Mouse (Mus musculus) CH12.LX (cell line): Measurements from ENCODE around the gene Col8a1. TPM values are rescaled to one million over a fixed set of nuclear protein-coding genes. Genes with fewer than 3 reads are reported as not detected.

Experiments
- DNase-seq: peaks from one replicate; pipeline ENCODE4 v3.0.0-alpha.2; 2013; ENCODE audit errors: extremely low read depth
- H3K27ac ChIP-seq: 2 replicates; pipeline ENCODE4 v1.5.1; 2012; ENCODE audit warnings: low read depth, mild to moderate bottlenecking, control low read depth, moderate library complexity; ENCODE audit not compliant: insufficient read depth
- H3K27me3 ChIP-seq: replicated peaks from 2 replicates; pipeline ENCODE3; 2012; ENCODE audit warnings: inconsistent platforms
- H3K36me3 ChIP-seq, 2 experiments: replicated peaks in 1 of 2; 2 replicates each; pipeline versions ENCODE3 to v1.6.1; 2012; ENCODE audit warnings: inconsistent platforms in 1 of 2, low read length in 1 of 2, mild to moderate bottlenecking in 1 of 2, mixed read lengths in 1 of 2, moderate library complexity in 1 of 2; ENCODE audit not compliant: control insufficient read depth in 1 of 2, insufficient read depth in 1 of 2
- H3K4me1 ChIP-seq, 2 experiments: 2 replicates each; pipeline ENCODE4 v1.6.1; 2012; ENCODE audit warnings: inconsistent platforms in 1 of 2, moderate library complexity in 1 of 2; ENCODE audit not compliant: insufficient read depth in 2 of 2, control insufficient read depth in 1 of 2
- H3K4me2 ChIP-seq: 2 replicates; pipeline ENCODE4 v1.6.1; 2012; ENCODE audit warnings: low read depth, mild to moderate bottlenecking, control low read depth; ENCODE audit not compliant: poor library complexity, insufficient read depth, severe bottlenecking
- H3K4me3 ChIP-seq, 3 experiments: fragments of 150-350 bp in 1 of 3; sonication (generic) in 1 of 3; replicated peaks in 1 of 3; 2 replicates each; pipeline versions ENCODE3 to v1.5.1; 2011 to 2012; ENCODE audit warnings: low read depth in 2 of 3, low read length in 2 of 3, mild to moderate bottlenecking in 2 of 3, moderate library complexity in 2 of 3, control low read depth in 1 of 3, improper control_type of control experiment in 1 of 3, inconsistent platforms in 1 of 3, mixed read lengths in 1 of 3; ENCODE audit not compliant: poor library complexity in 1 of 3
- H3K79me2 ChIP-seq: replicated peaks from 2 replicates; pipeline ENCODE4 v1.6.1; 2012; ENCODE audit warnings: mild to moderate bottlenecking, moderate library complexity; ENCODE audit not compliant: control insufficient read depth, poor library complexity, insufficient read depth, severe bottlenecking; ENCODE audit errors: extremely low read depth
- H3K9ac ChIP-seq: 2 replicates; pipeline ENCODE4 v1.6.1; 2012; ENCODE audit warnings: low read depth, mild to moderate bottlenecking, control low read depth, moderate library complexity; ENCODE audit not compliant: insufficient read depth
- H3K9me3 ChIP-seq: replicated peaks from 2 replicates; pipeline ENCODE3; 2012; ENCODE audit warnings: low read length, inconsistent platforms, mixed read lengths
- CHD2 ChIP-seq: IDR thresholded peaks from 2 replicates; pipeline ENCODE4 v1.6.1; 2011; ENCODE audit warnings: low read length, improper control_type of control experiment
- CTCF ChIP-seq, 2 experiments: IDR thresholded peaks in 1 of 2; conservative IDR thresholded peaks in 1 of 2; 2 replicates each; pipeline ENCODE4 v1.5.1; 2011 to 2012; ENCODE audit warnings: low read depth in 2 of 2, low read length in 2 of 2, improper control_type of control experiment in 1 of 2, inconsistent platforms in 1 of 2, mild to moderate bottlenecking in 1 of 2, moderate library complexity in 1 of 2
- ELF1 ChIP-seq: IDR thresholded peaks from 2 replicates; pipeline ENCODE4 v1.6.1; 2014; ENCODE audit warnings: low read depth, mild to moderate bottlenecking, inconsistent platforms, low read length, improper control_type of control experiment
- ETS1 ChIP-seq: conservative IDR thresholded peaks from 2 replicates; pipeline ENCODE4 v1.6.1; 2012; ENCODE audit warnings: low read depth, mild to moderate bottlenecking, inconsistent platforms, low read length, improper control_type of control experiment, moderate library complexity
- GABPA ChIP-seq: IDR thresholded peaks from 2 replicates; pipeline ENCODE4 v1.6.1; 2012; ENCODE audit warnings: low read depth, low read length, improper control_type of control experiment, inconsistent platforms; ENCODE audit not compliant: insufficient replicate concordance
- HCFC1 ChIP-seq: IDR thresholded peaks from 2 replicates; pipeline ENCODE4 v1.6.1; 2012; ENCODE audit warnings: low read depth, mild to moderate bottlenecking, inconsistent platforms, low read length, improper control_type of control experiment
- IRF4 ChIP-seq: IDR thresholded peaks from 2 replicates; pipeline ENCODE4 v1.6.1; 2014; ENCODE audit warnings: low read depth, mild to moderate bottlenecking, inconsistent platforms, low read length, improper control_type of control experiment
- JUN ChIP-seq: IDR thresholded peaks from 2 replicates; pipeline ENCODE4 v1.6.1; 2011; ENCODE audit warnings: low read depth, mild to moderate bottlenecking, low read length, improper control_type of control experiment, moderate library complexity; ENCODE audit not compliant: insufficient read depth
- JUND ChIP-seq: conservative IDR thresholded peaks from 2 replicates; pipeline ENCODE4 v1.6.1; 2011; ENCODE audit warnings: low read depth, low read length, improper control_type of control experiment
- KAT2A ChIP-seq: IDR thresholded peaks from 2 replicates; pipeline ENCODE4 v1.6.1; 2012; ENCODE audit warnings: low read length, improper control_type of control experiment, inconsistent platforms; ENCODE audit not compliant: insufficient replicate concordance
- MAZ ChIP-seq: IDR thresholded peaks from 2 replicates; pipeline ENCODE4 v1.6.1; 2012; ENCODE audit warnings: low read depth, mild to moderate bottlenecking, inconsistent platforms, low read length, improper control_type of control experiment, moderate library complexity
- MEF2A ChIP-seq: IDR thresholded peaks from 2 replicates; pipeline ENCODE4 v1.6.1; 2014; ENCODE audit warnings: low read depth, mild to moderate bottlenecking, inconsistent platforms, low read length, improper control_type of control experiment, borderline replicate concordance
- MYC ChIP-seq: IDR thresholded peaks from 2 replicates; pipeline ENCODE4 v1.6.1; 2011; ENCODE audit warnings: low read depth, mild to moderate bottlenecking, improper control_type of control experiment, low read length
- NRF1 ChIP-seq: IDR thresholded peaks from 2 replicates; pipeline ENCODE4 v1.6.1; 2014; ENCODE audit warnings: low read depth, mild to moderate bottlenecking, inconsistent platforms, low read length, improper control_type of control experiment, moderate library complexity
- POLR2A ChIP-seq: IDR thresholded peaks from 2 replicates; pipeline ENCODE4 v1.6.1; 2011; ENCODE audit warnings: low read depth, mild to moderate bottlenecking, improper control_type of control experiment, low read length
- POLR2AphosphoS2 ChIP-seq: IDR thresholded peaks from 2 replicates; pipeline ENCODE4 v1.6.1; 2011; ENCODE audit warnings: low read depth, low read length, improper control_type of control experiment
- RAD21 ChIP-seq: IDR thresholded peaks from 2 replicates; pipeline ENCODE4 v1.6.1; 2011; ENCODE audit warnings: low read depth, mild to moderate bottlenecking, low read length, improper control_type of control experiment, moderate library complexity
- SIN3A ChIP-seq: IDR thresholded peaks from 2 replicates; pipeline ENCODE4 v1.6.1; 2012; ENCODE audit warnings: low read length, improper control_type of control experiment, inconsistent platforms
- SMC3 ChIP-seq: IDR thresholded peaks from 2 replicates; pipeline ENCODE4 v1.6.1; 2011; ENCODE audit warnings: low read depth, low read length, improper control_type of control experiment
- TCF12 ChIP-seq: IDR thresholded peaks from 2 replicates; pipeline ENCODE4 v1.6.1; 2014; ENCODE audit warnings: low read depth, mild to moderate bottlenecking, inconsistent platforms, low read length, improper control_type of control experiment
- USF1 ChIP-seq: IDR thresholded peaks from 2 replicates; pipeline ENCODE4 v1.6.1; 2014; ENCODE audit warnings: low read depth, mild to moderate bottlenecking, inconsistent platforms, low read length, improper control_type of control experiment
- USF2 ChIP-seq: conservative IDR thresholded peaks from 2 replicates; pipeline ENCODE4 v1.6.1; 2011; ENCODE audit warnings: low read depth, low read length, improper control_type of control experiment
- ZC3H11A ChIP-seq: IDR thresholded peaks from 2 replicates; pipeline ENCODE4 v1.6.1; 2012; ENCODE audit warnings: low read depth, mild to moderate bottlenecking, inconsistent platforms, low read length, improper control_type of control experiment
- ZKSCAN1 ChIP-seq: IDR thresholded peaks from 2 replicates; pipeline ENCODE4 v1.6.1; 2012; ENCODE audit warnings: low read depth, inconsistent platforms, low read length, improper control_type of control experiment, borderline replicate concordance
- ZMIZ1 ChIP-seq: IDR thresholded peaks from 2 replicates; pipeline ENCODE4 v1.6.1; 2012; ENCODE audit warnings: low read depth, mild to moderate bottlenecking, inconsistent platforms, low read length, improper control_type of control experiment
- dilution Hi-C: fragments of 300-500 bp; cut with MboI; formaldehyde crosslinking; loops from 2 replicates; pipeline ENCODE4 v1.14.3; 2020; ENCODE audit warnings: low sequenced_read_pairs; ENCODE audit not compliant: extremely low pct_unique_long_range_greater_than_20kb, extremely low pct_ligation_motif_present
- in situ Hi-C: fragments of 300-500 bp; cut with MboI; formaldehyde crosslinking; loops from 3 replicates; pipeline ENCODE4 v1.14.3; 2019; ENCODE audit warnings: low sequenced_read_pairs, low pct_ligation_motif_present, low pct_unique_long_range_greater_than_20kb, mixed read lengths
- polyA plus RNA-seq: library from polyadenylated mRNA; unstranded; fragments of >175 nt; gene quantifications from 2 replicates; pipeline ENCODE4 v1.2.1, GENCODE M21; 2012; ENCODE audit warnings: low read depth; ENCODE audit not compliant: insufficient read length
- total RNA-seq, 2 experiments: library from RNA; depleted of rRNA; stranded (reverse); fragments of 300-350 nt in 1 of 2; fragments of >200 nt in 1 of 2; gene quantifications; 2 replicates each; pipeline ENCODE4 v1.2.3; 2012 to 2014

The Col8a1 gene
- total and polyA plus RNA-seq, 3 experiments, result not detected

DNA sequence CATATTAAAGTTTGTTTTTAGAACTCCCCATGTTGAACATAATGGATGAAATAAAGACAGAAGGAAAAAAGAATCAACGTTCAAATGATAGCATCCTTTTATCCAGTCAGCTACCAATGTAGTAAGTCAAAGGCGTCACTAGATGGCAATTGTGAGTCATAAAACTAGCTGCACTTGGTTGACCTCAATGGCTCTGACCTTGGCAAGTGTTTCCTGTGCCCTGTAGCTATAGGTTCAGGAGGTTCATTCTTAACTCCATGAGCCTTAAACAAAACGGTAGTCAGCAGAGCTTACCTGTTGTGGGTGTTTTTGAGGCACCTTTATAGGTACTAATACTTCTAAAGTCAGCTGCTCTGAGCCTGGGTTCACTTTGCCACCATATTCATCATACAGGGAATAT, 85.2 kb downstream of the Col8a1 start:
- TF ChIP-seq RAD21 (peak; percentile 97), JUND (peak; percentile 7; the same call in 1 of the 2 replicates), CTCF (conservative IDR thresholded peaks at IDR 0.05 in 1 of 2, IDR thresholded peaks at IDR 0.05 in 1 of 2; ENCODE audit: low read depth in 2 of 2, low read length in 2 of 2) (peak; percentile 90 to 94), SMC3 (peak; percentile 90), USF2 (no peak), ZC3H11A (peak; percentile 34), SIN3A (no peak)
- H3K4me2 ChIP-seq, result no peak overlapping the region
- peaks cover 6% of the 10 kb centered on the region for H3K27me3 ChIP-seq
- no peaks in the 10 kb centered on the region for H3K79me2 ChIP-seq
- H3K36me3 ChIP-seq, result no peaks in the 10 kb centered on the region
- H3K9me3 ChIP-seq, result no peaks in the 10 kb centered on the region
- no peak overlapping the region for H3K9ac ChIP-seq
- DNase-seq, result peak; percentile 80
- H3K27ac ChIP-seq, result no peak overlapping the region
- 0 out of 4 replicates have a peak, but pooled peaks cover 0 to 2% of the 10 kb centered on the region in 2 experiments for H3K4me1 ChIP-seq
- in situ Hi-C loops (loop anchor here (25.0 kb wide), 2 partner anchors 618 to 993 kb away; partner anchors contain the start of gene Cpox), dilution Hi-C loops (no loop called here)
- no peak overlapping the region for H3K4me3 ChIP-seq

DNA sequence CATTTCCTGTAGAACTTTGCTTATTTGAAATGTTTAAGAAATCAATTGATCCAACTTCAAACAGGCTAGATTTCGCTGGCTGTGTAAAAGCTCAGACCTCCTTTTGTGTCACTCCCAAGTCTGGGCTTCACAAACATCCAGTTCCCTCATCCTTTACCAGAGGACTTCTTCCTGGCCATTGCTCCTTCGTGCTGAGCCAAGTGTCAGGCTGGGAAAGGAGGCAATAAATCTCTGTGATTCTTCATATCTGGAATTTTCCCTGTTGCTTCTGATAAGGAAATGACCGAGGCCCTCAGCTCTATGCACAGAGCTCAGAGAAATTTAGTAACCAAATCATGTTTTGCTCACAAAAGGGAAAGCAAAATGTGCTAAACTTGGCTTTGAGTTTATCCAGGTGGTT, 91.9 kb downstream of the Col8a1 start:
- Histone ChIP-seq H3K27ac (no peak overlapping the region), H3K4me2 (peak overlapping the region; percentile 44), H3K27me3 (peaks cover 13% of the 10 kb centered on the region), H3K4me1 (no peaks in the 10 kb centered on the region), H3K79me2 (no peaks in the 10 kb centered on the region)
- TF ChIP-seq KAT2A (no peak), USF1 (no peak), POLR2A (no peak), TCF12 (no peak), MAZ (no peak), RAD21 (no peak), HCFC1 (no peak), ETS1 (no peak), IRF4 (no peak)
- TF ChIP-seq, all 38 proteins: peak for 0
- H3K9me3 ChIP-seq, result no peaks in the 10 kb centered on the region
- no peak for DNase-seq
- dilution Hi-C loops, result no loop called here
- H3K36me3 ChIP-seq, result no peaks in the 10 kb centered on the region
- H3K9ac ChIP-seq, result no peak overlapping the region
- in situ Hi-C loops, result loop anchor here (25.0 kb wide), 2 partner anchors 625 to 1000 kb away; partner anchors contain the start of gene Cpox
- H3K4me3 ChIP-seq, result no peak overlapping the region

DNA sequence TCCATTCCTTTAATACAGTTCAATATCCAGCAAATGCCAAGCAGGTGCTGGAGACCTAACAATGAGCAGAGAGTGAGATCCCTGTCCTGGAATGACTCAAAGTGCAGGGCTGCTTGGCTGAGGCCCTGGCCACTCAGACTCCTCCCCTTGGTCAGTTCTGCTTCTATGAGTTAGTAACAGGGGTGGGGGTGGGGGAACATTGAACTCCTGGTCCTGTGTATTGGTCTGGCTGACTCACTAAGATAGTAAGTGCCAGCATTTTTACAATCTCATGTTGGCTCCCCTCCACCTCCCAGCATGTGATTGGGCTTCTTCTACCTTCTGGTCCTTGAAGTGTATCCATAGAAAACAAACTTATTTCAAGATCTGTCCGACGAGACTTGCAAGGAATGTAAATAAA, 104.6 kb downstream of the Col8a1 start:
- no peaks in the 10 kb centered on the region for H3K4me1 ChIP-seq
- H3K36me3 ChIP-seq, result no peaks in the 10 kb centered on the region
- no peaks in the 10 kb centered on the region for H3K79me2 ChIP-seq
- dilution Hi-C loops, result no loop called here
- in situ Hi-C loops, result loop anchor here (25.0 kb wide), 2 partner anchors 637 to 1012 kb away; partner anchors contain the start of gene Cpox
- H3K27me3 ChIP-seq, result peaks cover 53% of the 10 kb centered on the region
- no peak overlapping the region for H3K27ac ChIP-seq
- no peak for DNase-seq
- H3K4me2 ChIP-seq, result no peak overlapping the region
- H3K9me3 ChIP-seq, result no peaks in the 10 kb centered on the region
- H3K9ac ChIP-seq, result no peak overlapping the region
- H3K4me3 ChIP-seq, result no peak overlapping the region
- TF ChIP-seq USF1 (no peak), TCF12 (no peak), NRF1 (no peak), JUN (no peak), JUND (no peak), IRF4 (no peak), ELF1 (no peak), CHD2 (no peak), ZMIZ1 (no peak), SIN3A (no peak), CTCF (conservative IDR thresholded peaks at IDR 0.05 in 1 of 2, IDR thresholded peaks at IDR 0.05 in 1 of 2; ENCODE audit: low read depth in 2 of 2, low read length in 2 of 2) (no peak), MEF2A (no peak), HCFC1 (no peak), POLR2AphosphoS2 (no peak), GABPA (no peak), MYC (no peak), SMC3 (no peak), ZKSCAN1 (no peak)
